Mouse (Mus musculus): ENCODE measurements at regions not wholly inside any gene's neighbourhood (a gene's known extent, or its start where the extent isn't known, plus 50 kb on each side); places are given as distances from the start of the nearest gene placed in this dataset.

DNA sequence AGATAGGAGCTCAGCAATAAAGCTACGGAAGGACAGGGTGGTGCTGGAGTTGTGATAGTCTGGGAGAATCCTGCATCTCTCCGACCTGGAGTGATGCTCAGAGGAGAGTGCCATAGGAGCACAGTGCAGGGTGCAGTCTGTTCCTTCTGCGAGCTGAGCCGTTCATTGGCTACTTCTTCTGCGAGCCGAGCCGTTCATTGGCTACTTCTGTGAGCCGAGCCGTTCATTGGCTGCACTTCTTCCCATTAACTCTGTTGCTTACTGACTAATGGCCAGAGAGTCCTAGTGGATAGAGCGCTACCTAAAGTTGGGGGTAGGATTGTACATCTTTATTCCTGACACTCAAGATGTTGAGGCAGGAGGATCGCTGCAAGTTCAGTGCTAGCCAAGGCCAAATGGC, 222.3 kb upstream of the Map3k1 start:
- Histone ChIP-seq H3K27ac (ENCODE audit: control insufficient read depth, insufficient read depth, low read depth, low read length) (no peak overlapping the region), H3K36me3 (ENCODE audit: control insufficient read depth, insufficient read depth, low read length) (no peaks in the 10 kb centered on the region), H3K27me3 (ENCODE audit: control insufficient read depth, insufficient read depth, low read length) (no peaks in the 10 kb centered on the region), H3K4me1 (ENCODE audit: control insufficient read depth, insufficient read depth, low read length) (no peaks in the 10 kb centered on the region), H3K4me3 (ENCODE audit: control insufficient read depth, low read depth, low read length) (no peak overlapping the region)
- TF ChIP-seq POLR2A (IDR thresholded peaks at IDR 0.05; ENCODE audit: control insufficient read depth, low read depth, low read length), result no peak
- TF ChIP-seq CTCF (IDR thresholded peaks at IDR 0.05; ENCODE audit: control insufficient read depth, insufficient read depth, insufficient replicate concordance, low read depth, low read length), result no peak

DNA sequence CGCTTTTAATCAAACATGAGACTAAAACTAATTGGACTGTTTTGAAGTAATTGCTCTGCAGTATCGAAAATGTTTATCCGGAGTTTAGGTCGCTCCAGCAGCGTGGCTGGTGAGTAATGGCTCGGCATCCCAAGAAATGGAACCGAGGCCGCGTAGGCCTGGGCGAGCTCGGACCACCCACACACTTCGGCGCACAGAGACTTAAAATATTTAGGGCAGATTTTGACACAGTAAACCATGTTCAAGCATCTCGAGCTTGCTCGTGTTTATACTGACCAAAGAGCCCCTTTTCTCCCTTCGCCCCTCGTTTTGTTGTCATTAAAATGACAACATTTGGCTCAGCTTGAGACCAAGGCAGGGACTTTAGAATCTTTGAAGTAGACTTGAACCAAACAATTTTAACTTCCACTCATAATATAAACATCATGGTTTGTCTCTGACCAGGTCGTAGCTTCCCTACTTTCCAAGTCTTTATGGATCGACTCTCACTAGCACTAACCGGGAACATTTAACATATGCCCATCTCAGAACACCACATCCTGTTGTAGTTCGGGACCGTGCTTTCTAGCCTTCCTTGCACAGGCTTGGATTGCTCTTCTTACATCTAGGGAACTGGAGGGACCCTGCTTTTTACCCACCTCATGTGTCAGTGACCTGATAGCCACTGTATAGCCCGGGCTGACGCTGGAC, 223.0 kb upstream of the Map3k1 start:
- Histone ChIP-seq H3K36me3 (ENCODE audit: control insufficient read depth, insufficient read depth, low read length) (no peaks in the 10 kb centered on the region), H3K27me3 (ENCODE audit: control insufficient read depth, insufficient read depth, low read length) (no peaks in the 10 kb centered on the region), H3K27ac (ENCODE audit: control insufficient read depth, insufficient read depth, low read depth, low read length) (no peak overlapping the region), H3K4me1 (ENCODE audit: control insufficient read depth, insufficient read depth, low read length) (no peaks in the 10 kb centered on the region), H3K4me3 (ENCODE audit: control insufficient read depth, low read depth, low read length) (no peak overlapping the region)
- TF ChIP-seq POLR2A (IDR thresholded peaks at IDR 0.05; ENCODE audit: control insufficient read depth, low read depth, low read length) (no peak), CTCF (IDR thresholded peaks at IDR 0.05; ENCODE audit: control insufficient read depth, insufficient read depth, insufficient replicate concordance, low read depth, low read length) (no peak)

DNA sequence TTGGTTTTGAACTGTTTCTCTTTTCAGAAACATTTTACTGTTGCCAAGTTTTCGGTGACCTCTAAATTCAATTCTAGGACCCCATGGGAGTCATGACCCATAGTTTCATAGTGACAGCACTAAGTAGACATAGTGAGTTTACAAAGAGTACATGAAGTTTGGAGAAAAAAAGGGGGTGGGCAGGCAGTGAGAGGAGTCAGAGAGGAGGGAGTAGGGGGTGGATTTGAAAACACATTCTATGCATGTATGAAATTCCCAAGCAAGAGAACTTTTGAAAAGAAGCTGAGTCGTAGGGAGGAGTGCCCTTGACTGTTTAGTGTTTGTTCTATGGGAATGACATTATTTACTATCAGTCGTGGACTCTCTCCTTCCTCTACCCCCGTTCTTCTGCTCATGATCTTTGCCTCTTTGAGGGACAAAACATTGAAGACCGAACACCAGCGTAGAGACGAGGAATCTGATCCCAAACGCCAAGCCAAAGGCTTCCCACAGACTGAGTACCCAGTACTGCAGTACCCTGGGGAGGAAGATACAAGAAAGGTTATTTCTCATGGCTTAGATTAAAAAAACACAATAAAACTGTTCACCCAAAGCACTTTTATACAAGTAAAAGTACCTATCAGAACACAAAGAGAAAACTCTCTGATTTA, 229.1 kb upstream of the Map3k1 start:
- no peak for TF ChIP-seq POLR2A (IDR thresholded peaks at IDR 0.05; ENCODE audit: control insufficient read depth, low read depth, low read length)
- TF ChIP-seq CTCF (IDR thresholded peaks at IDR 0.05; ENCODE audit: control insufficient read depth, insufficient read depth, insufficient replicate concordance, low read depth, low read length), result no peak
- H3K27ac ChIP-seq (ENCODE audit: control insufficient read depth, insufficient read depth, low read depth, low read length), result no peak overlapping the region
- no peaks in the 10 kb centered on the region for H3K36me3 ChIP-seq (ENCODE audit: control insufficient read depth, insufficient read depth, low read length)
- no peaks in the 10 kb centered on the region for H3K4me1 ChIP-seq (ENCODE audit: control insufficient read depth, insufficient read depth, low read length)
- H3K4me3 ChIP-seq (ENCODE audit: control insufficient read depth, low read depth, low read length), result no peak overlapping the region
- no peaks in the 10 kb centered on the region for H3K27me3 ChIP-seq (ENCODE audit: control insufficient read depth, insufficient read depth, low read length)

DNA sequence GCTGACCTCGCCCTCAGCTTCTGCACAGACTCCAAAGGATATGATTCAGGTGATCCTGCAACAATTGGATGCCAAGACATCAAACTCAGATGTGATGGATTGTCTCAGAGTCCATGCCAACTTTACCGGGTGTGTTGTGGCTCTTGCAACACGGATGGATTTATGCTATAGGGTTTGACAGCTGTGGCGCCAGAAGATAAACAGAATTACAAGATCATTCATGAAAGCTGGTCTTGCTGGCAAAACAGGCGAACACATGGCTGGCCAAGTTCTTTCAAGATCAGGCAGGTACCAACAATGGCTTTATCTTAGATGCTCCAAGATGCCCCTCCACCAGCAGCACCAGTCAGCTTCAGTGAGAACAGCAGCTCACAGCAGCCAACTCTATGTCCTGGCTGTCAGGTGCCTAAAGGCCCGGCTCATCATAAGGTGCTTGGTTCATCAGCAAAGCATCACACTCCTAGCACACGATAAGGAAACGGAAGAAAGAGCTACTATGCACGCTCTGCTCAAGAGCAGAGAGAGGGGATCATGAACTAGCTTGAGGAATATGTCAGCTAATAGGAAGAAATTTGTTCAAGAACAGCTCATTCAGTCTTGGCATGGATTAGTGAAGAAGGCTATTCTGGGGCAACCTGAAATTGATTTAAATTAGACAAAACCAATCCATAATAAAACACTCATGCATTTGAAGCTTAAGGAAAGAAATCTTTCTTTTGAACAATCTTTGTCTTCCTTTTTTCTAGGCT, 229.9 kb upstream of the Map3k1 start:
- Histone ChIP-seq H3K27me3 (ENCODE audit: control insufficient read depth, insufficient read depth, low read length) (no peaks in the 10 kb centered on the region), H3K36me3 (ENCODE audit: control insufficient read depth, insufficient read depth, low read length) (no peaks in the 10 kb centered on the region), H3K27ac (ENCODE audit: control insufficient read depth, insufficient read depth, low read depth, low read length) (no peak overlapping the region), H3K4me3 (ENCODE audit: control insufficient read depth, low read depth, low read length) (no peak overlapping the region), H3K4me1 (ENCODE audit: control insufficient read depth, insufficient read depth, low read length) (no peaks in the 10 kb centered on the region)
- TF ChIP-seq POLR2A (IDR thresholded peaks at IDR 0.05; ENCODE audit: control insufficient read depth, low read depth, low read length), result no peak

DNA sequence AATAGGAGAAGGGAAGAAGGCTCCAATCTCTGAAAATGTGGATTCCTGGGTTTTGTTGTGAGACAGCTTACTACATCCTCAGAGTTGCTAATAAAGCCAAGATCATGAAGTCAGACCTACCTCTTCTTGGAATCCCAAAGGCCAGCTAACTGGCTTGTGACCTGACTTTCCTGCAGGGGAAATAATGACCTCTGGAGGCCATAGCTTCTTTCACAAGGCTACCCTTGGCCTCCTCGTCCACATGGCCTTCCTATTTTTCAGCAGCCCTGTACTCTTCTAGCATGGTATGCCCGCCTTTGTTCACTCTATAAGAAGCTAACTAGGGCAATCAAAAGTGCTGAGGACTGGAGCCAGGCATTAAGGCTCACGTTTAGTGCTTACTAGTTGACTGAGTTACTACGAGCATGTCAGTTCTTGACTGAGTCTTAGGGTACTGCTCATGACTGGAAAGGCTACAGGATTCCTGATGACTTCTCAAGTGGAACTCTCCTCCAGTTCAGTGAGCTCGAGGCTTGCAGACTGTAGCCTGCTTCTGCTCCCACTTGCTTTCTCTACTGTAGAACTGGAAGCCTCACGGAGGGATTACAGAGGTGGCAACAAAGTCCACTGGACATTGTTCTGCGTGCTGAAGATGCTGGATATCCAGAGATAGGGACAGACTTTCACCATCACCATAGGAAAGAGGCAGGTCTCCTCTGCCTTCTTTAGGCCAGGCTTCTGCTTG, 230.8 kb upstream of the Map3k1 start:
- Histone ChIP-seq H3K4me3 (ENCODE audit: control insufficient read depth, low read depth, low read length) (no peak overlapping the region), H3K36me3 (ENCODE audit: control insufficient read depth, insufficient read depth, low read length) (no peaks in the 10 kb centered on the region), H3K27me3 (ENCODE audit: control insufficient read depth, insufficient read depth, low read length) (no peaks in the 10 kb centered on the region), H3K27ac (ENCODE audit: control insufficient read depth, insufficient read depth, low read depth, low read length) (no peak overlapping the region), H3K4me1 (ENCODE audit: control insufficient read depth, insufficient read depth, low read length) (no peaks in the 10 kb centered on the region)
- no peak for TF ChIP-seq CTCF (IDR thresholded peaks at IDR 0.05; ENCODE audit: control insufficient read depth, insufficient read depth, insufficient replicate concordance, low read depth, low read length)
- no peak for TF ChIP-seq POLR2A (IDR thresholded peaks at IDR 0.05; ENCODE audit: control insufficient read depth, low read depth, low read length)

DNA sequence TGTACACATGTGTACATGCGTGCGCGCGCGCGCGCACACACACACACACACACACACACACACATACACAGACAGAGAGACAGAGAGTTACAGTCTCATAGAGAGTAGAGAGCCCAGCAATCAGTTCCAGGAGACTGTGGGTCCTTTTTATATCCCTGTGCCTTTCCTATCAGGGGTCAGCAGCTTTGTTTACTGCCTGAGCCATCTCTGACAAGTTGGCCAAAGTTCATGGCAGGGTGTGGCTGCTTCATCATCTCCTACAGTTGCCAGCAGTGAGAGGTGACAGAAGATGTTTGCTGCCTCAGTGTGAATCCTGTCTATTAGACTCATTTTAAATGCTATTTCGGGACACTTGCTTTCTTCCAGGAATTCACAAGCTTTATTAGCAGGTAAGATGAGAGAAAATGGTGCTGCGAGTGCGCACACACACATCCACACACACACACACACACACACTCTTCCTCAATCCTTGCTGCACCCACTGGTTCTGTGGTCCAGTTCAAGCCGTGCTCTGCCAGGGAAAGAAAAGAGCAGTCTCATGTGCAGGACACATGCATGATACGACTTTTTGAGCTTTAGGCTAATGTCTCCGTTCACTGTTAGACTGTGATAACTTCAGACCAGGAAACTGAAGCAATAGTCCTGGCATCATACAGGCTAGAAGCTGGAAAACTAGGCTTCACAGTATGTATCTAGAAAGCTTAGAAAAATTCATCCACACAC, 234.9 kb upstream of the Map3k1 start:
- H3K4me3 ChIP-seq (ENCODE audit: control insufficient read depth, low read depth, low read length), result no peak overlapping the region
- TF ChIP-seq CTCF (IDR thresholded peaks at IDR 0.05; ENCODE audit: control insufficient read depth, insufficient read depth, insufficient replicate concordance, low read depth, low read length) (no peak), POLR2A (IDR thresholded peaks at IDR 0.05; ENCODE audit: control insufficient read depth, low read depth, low read length) (no peak)
- H3K27ac ChIP-seq (ENCODE audit: control insufficient read depth, insufficient read depth, low read depth, low read length), result no peak overlapping the region
- no peaks in the 10 kb centered on the region for H3K27me3 ChIP-seq (ENCODE audit: control insufficient read depth, insufficient read depth, low read length)
- H3K36me3 ChIP-seq (ENCODE audit: control insufficient read depth, insufficient read depth, low read length), result no peaks in the 10 kb centered on the region
- no peaks in the 10 kb centered on the region for H3K4me1 ChIP-seq (ENCODE audit: control insufficient read depth, insufficient read depth, low read length)
